Mouse (Mus musculus) inflammation-experienced regulatory T-cells, adult 6 months (primary cell): ENCODE data around the gene Gng13. TPM values are rescaled to one million over a fixed set of nuclear protein-coding genes. Genes with fewer than 3 reads are reported as not detected.
"Not testable (repeated sequence)": the region's sequence is repeated elsewhere in the genome, so short reads cannot be mapped to it uniquely, and the experiment has no call there.

Experiments
- ATAC-seq: one replicate; pipeline ENCODE4 v1.8.0; 2017
- polyA plus RNA-seq, 3 experiments: library from polyadenylated mRNA; unstranded; fragments of 100-300 nt; shearing (Covaris generic); gene quantifications; one replicate each; pipeline ENCODE4 v1.2.1; 2017

Gene Gng13
- polyA plus RNA-seq, 3 experiments from 2014 or later, result not detected

DNA sequence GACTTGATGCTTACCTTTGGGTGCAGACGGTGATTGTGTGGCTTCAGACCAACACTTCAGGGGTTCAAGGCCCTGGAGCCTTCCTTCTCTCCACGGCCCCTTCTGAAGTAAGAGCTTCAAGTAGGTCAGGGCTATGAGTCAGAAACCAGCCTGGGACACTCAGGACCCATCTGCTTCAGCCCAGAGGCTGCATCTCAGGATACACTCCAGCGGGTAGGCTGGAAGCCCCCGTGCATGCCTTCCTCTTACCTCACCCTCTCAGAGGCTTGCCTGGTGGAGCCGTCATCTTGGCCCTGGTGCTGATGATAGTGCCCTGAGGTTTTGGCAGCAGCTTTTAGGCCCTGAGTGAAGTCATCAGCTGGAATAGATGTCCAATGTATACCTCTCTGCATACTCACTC lies 18.3 kb downstream of the Gng13 start:
- ATAC-seq, result no peak

- no peak for ATAC-seq
Measured at GRCm38 (mm10) chr17:25735745-25736144, 18.8 kb downstream of the Gng13 start, which contains the start of gene Mslnl. Gene Mslnl (plus strand): TSS chr17:25736042.

DNA sequence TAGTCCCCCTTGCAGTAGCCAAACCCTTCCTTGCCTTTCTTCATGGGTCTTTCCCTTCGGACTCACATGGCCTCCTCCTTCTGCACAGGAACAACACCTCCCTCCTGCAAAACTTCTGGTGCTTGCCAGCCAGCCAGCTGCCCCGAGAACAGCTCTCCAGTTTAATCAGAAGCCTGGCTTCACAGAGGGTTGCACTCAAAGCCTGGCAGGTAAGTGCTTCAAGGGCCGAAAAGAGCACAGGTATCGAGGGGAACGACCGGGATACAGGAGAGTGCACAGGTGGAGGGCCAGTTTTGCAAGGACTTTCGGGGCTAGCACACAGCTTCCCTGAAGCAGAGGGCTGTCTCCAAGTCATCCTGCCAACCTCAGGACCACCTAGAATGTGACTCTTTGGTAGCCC lies 21.9 kb downstream of the Gng13 start:
- no peak for ATAC-seq

- ATAC-seq, result not testable (repeated sequence)
Measured at GRCm38 (mm10) chr17:25741471-25741870, 24.5 kb downstream of the Gng13 start.

DNA sequence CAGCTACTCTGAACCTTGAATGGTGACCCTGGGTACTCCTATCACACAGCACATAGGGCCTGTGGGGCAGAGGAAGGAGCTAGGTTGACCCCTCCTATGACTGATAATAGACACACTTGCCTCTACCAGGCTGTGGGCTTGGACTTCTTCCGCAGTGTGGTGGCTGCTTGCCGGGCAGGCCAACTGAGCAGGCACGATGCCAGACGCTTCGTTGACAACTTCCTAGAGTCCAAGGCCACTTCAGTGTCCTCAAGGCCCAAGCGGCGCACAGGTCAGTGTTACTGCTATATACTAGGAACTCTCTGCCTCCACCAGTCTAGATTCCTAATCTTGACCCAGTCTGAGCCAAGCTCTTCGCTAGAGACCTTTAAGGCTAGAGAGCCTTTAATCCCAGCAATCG lies 26.9 kb downstream of the Gng13 start:
- no peak for ATAC-seq

DNA sequence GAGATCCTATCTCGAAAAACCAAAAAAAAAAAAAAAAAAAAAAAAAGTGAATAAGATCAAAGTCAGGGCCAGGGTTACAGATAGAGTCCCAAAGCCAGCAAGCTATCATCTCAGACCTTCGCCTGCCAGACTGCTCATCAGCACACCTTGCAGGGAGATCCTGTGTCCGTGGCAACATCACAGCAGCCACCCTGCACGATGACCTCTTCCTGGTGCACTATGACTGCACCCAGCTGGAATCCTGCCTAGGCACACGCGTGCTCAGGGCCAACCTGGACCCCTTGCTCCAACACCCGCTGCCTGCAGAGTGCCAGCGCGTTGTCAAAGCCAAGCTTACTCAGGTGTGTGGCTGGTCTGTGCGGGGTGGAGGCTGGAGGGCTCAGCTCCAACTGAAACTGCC lies 27.3 kb downstream of the Gng13 start:
- ATAC-seq, result no peak

GRCm38 (mm10) chr17:25748238-25748637 lies 31.3 kb downstream of the Gng13 start:
- no peak for ATAC-seq

GRCm38 (mm10) chr17:25749314-25749713 lies 32.3 kb downstream of the Gng13 start:
- no peak for ATAC-seq

DNA sequence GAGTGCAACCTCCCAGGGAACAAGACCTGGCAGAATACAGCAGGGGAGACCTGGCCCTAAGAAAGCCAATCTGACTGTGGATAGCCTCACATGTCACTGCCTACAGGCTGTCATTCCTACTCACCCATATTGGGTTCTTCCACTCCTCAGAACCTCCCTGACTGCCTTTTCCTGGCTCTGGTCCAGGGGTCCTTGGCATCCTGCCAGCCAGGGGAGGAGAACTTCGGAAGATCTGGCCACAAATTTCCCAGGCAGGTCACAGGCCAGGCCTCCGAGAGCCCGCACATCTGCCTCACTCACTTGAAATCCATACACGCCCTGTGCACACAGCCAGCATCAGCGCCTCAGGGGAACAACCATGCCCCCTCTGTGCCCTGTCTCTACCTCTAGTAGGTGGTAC lies 34.5 kb downstream of the Gng13 start:
- no peak for ATAC-seq

DNA sequence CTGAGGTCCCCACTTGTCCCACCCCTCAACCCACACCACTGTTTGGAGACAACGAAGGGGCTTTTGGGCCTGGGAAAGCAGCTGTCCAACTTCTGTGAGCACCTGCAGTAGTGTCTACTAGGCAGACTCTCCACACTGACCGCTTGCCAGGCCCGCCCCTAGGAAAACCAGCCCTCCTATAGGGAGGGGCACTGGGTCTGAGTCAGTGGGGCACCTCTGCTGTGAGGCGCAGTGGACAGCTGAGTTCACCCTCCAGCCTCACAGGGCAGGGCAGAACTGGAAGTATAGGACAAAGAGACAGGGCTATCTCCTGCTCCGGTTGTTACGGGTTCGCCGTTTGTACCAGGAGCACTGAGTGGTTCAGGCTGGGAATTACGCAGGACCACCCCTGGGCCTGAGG lies 37.3 kb downstream of the Gng13 start, which contains the start of gene Msln:
Gene Msln, minus strand, starts transcription at position 138 of the 400 bp plus-strand sequence.
- ATAC-seq, result no peak

DNA sequence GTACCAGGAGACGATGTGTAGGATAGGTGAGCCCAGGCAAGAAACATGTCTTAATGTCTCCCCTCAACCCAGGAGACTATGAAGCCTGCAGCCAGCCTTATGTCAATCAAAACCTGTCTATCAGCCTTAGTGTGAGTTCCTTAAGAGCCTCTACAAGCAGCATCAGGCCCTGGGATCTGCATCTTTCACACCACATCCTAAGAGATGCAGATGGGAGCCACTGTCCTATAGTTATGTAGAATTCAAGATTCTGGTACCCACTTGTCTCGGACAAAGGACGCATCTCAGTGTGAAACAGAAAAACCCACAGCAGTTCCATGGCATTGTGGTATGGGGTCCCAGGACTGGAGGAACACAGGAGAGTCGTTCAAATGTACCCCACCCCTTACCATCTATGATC lies 38.1 kb downstream of the Gng13 start:
- ATAC-seq, result no peak

DNA sequence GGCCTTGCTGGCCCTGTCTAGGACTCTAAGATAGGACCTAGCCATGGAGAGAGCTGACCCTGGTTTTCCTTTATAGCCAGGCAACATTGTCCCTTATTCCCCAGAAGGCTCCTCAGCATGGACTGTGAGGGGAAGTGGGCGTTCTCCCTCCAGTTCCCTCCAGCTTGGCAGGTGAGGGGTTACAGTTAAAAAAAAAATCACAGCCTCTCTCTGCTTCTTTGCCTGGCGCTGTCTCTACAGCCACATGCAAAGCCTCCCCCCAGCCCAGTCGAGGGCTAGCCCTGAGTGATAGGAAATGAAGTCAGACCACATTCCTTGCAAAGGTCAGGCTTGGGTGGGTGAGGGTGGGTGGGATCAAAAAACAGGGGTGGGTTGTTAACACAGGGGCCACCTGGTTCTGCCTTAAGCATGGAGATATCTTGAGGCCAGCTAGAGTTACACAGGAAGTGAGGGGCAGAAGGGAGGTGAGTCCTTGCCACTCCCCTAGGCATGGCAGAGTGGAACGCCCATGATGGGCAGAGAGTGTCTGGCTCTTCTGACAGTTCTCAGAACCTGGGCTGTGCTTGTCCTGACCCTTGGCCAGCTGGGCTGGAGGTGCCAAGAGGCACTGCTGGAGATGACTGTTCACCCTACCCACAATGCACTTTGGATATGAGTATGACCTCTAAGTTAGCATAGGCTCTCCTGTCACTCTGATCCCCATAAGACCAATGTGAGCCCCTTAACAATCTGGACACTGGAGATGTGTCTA lies 38.8 kb downstream of the Gng13 start:
- no peak for ATAC-seq

GRCm38 (mm10) chr17:25756378-25757242 lies 39.6 kb downstream of the Gng13 start:
- ATAC-seq, result no peak

DNA sequence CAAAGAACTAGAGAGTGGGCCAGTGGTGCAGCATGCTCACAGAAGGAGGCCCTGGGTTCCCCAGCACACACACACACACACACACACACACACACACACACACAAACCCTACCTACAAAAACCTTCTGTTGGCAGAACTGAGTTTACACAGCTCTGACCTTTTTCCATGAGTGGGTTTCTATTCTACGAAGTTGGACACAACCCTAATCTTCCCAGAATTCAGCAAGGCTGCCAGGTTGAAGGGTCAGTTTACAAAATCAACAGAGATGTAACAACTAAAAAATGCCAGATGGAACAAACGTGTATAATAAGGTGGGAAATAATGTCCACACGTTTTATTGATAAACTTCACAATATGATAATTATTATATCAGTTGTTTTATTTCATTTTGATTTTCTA lies 40.7 kb downstream of the Gng13 start:
- no peak for ATAC-seq

DNA sequence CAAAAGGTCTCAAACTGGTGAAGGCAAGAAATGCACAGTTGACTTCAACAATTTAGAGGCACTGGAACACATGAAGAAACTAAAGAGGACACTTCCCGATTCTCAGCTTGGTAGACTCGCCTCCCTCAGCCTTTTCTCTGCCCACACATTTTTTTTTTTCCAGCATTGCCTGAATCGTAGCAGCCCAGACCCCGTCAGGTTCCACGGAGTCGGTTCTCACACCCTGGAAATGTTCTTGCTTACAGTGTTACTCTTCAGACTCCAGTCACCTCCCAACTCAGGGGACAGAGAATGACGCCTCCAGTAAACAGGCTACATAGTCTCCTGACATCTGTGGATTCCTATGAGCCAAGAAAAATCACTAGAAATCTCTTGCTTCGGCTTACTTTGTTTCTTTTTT lies 43.2 kb downstream of the Gng13 start:
- ATAC-seq, result no peak

GRCm38 (mm10) chr17:25761561-25761970 lies 44.6 kb downstream of the Gng13 start:
- ATAC-seq, result no peak

DNA sequence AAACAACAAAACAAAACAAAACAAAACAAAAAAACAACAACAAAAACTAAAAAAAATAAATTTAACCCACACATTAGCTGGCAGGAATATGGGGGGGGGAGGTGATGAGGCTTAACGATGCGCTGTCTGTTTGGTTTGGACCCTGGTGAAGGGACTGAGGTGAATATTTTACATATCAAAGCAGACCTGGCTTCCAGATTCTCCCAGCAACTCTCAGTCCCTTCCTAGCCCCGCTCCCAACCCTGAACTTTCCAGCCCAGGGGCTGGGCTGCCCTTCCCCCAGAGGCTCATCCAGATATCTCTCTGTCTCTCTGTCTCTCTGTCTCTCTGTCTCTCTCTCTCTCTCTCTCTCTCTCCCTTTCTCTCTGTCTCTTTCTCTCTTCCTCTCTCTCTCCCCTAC lies 45.6 kb downstream of the Gng13 start:
- no peak for ATAC-seq

DNA sequence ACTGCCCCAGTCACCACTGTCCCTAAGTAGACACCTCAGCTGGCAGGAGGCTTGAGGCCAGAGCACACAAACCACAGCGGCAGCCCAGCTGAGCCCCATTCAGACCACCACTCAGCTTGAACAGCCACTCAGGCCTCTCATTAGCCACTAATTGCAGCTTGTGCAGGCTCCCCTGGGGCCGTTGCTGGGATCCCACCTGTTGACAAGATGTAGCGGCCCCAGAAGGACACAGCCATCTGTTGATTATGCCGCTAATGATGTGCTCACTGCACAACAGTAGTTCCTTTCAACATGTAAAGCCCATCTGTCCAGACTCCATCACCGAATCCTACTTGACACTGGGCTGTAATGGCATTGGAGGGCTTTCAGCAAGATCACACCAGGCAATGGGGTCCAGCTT lies 48.9 kb downstream of the Gng13 start:
- no peak for ATAC-seq

Other genes starting within 250 kb of the Gng13 start
- gene Sstr5, start 219.9 kb upstream of the Gng13 start, polyA plus RNA-seq, result not detected
- gene Sox8, start 146.5 kb upstream of the Gng13 start, polyA plus RNA-seq, result not detected
- 10 to 100 TPM; 11.3 to 19.4 (median 16.5) TPM for gene Lmf1, start 138.1 kb upstream of the Gng13 start, polyA plus RNA-seq
- gene Chtf18, start 10.2 kb downstream of the Gng13 start, polyA plus RNA-seq, result 10 to 100 TPM in 1 of 3 experiments, 1 to 10 TPM in 2; 1.4 to 12.9 (median 3.9) TPM
- 10 to 100 TPM in 2 of 3 experiments, 1 to 10 TPM in 1; 8.6 to 12.5 (median 11.2) TPM for gene Rpusd1, start 10.5 kb downstream of the Gng13 start, polyA plus RNA-seq
- gene Mslnl, start 18.9 kb downstream of the Gng13 start, polyA plus RNA-seq, result not detected
- not detected for gene Msln, start 37.2 kb downstream of the Gng13 start, polyA plus RNA-seq
- 10 to 100 TPM; 16.4 to 18.4 (median 17.0) TPM for gene Narfl, start 56.6 kb downstream of the Gng13 start, polyA plus RNA-seq
- 10 to 100 TPM; 23.1 to 41.8 (median 31.1) TPM for gene Haghl, start 68.5 kb downstream of the Gng13 start, polyA plus RNA-seq
- gene Ccdc78, start 69.4 kb downstream of the Gng13 start, polyA plus RNA-seq, result under 1 TPM in 2 of 3 experiments, not detected in 1; 0.50 to 0.75 TPM
- gene Fam173a, start 75.7 kb downstream of the Gng13 start, polyA plus RNA-seq, result 100 to 1,000 TPM; 158 to 288 (median 193) TPM
- gene AC134908.4, start 78.5 kb downstream of the Gng13 start, polyA plus RNA-seq, result not detected
- 1 to 10 TPM; 3.3 to 5.7 (median 5.6) TPM for gene Metrn, start 80.0 kb downstream of the Gng13 start, polyA plus RNA-seq
- not detected for gene Fbxl16, start 91.9 kb downstream of the Gng13 start, polyA plus RNA-seq
- 10 to 100 TPM; 13.8 to 23.4 (median 19.3) TPM for gene Wdr24, start 106.5 kb downstream of the Gng13 start, polyA plus RNA-seq
- gene Jmjd8, start 111.7 kb downstream of the Gng13 start, polyA plus RNA-seq, result 10 to 100 TPM; 12.5 to 26.2 (median 23.9) TPM
- gene Stub1, start 116.2 kb downstream of the Gng13 start, polyA plus RNA-seq, result 10 to 100 TPM; 60.7 to 79.7 (median 78.2) TPM
- 1 to 10 TPM in 1 of 3 experiments, not detected in 2; 1.7 TPM for gene Rhbdl1, start 120.1 kb downstream of the Gng13 start, polyA plus RNA-seq
- 1 to 10 TPM in 1 of 3 experiments, under 1 TPM in 2; 0.26 to 1.1 (median 0.67) TPM for gene Gm20683, start 124.6 kb downstream of the Gng13 start, polyA plus RNA-seq
- 10 to 100 TPM; 21.2 to 32.3 (median 23.4) TPM for gene Rhot2, start 127.7 kb downstream of the Gng13 start, polyA plus RNA-seq
- 1 to 10 TPM; 3.3 to 7.0 (median 6.8) TPM for gene Wdr90, start 144.3 kb downstream of the Gng13 start, polyA plus RNA-seq
- gene Mcrip2, start 151.6 kb downstream of the Gng13 start, polyA plus RNA-seq, result 1 to 10 TPM; 2.5 to 3.9 (median 3.5) TPM
- 100 to 1,000 TPM in 1 of 3 experiments, 10 to 100 TPM in 2; 91.1 to 121 (median 98.2) TPM for gene Mettl26, start 157.9 kb downstream of the Gng13 start, polyA plus RNA-seq
- 1 to 10 TPM in 2 of 3 experiments, under 1 TPM in 1; 0.93 to 1.9 (median 1.4) TPM for gene Wfikkn1, start 163.7 kb downstream of the Gng13 start, polyA plus RNA-seq
- gene Rab40c, start 202.6 kb downstream of the Gng13 start, polyA plus RNA-seq, result 1 to 10 TPM; 6.0 to 7.9 (median 7.5) TPM
- 10 to 100 TPM; 22.0 to 28.6 (median 27.4) TPM for gene Pigq, start 227.8 kb downstream of the Gng13 start, polyA plus RNA-seq
- not detected for gene Nhlrc4, start 227.8 kb downstream of the Gng13 start, polyA plus RNA-seq
- gene A930017K11Rik, start 235.4 kb downstream of the Gng13 start, polyA plus RNA-seq, result not detected